Mouse (Mus musculus): ENCODE measurements around the gene Inhbe. TPM values are rescaled to one million over a fixed set of nuclear protein-coding genes. Genes with fewer than 3 reads are reported as not detected.

The Inhbe gene
- total RNA-seq, 2 experiments from 2014 or later = 1.2 to 6.6 TPM

GRCm38 (mm10) chr10:127343029-127343428, 11.2 kb downstream of the Inhbe start:
- no peak for DNase-seq

GRCm38 (mm10) chr10:127341891-127342639, 12.1 kb downstream of the Inhbe start, which contains the start of gene Gli1:
Gene Gli1 (minus strand): TSS chr10:127341974.
- DNase-seq = peak; percentile 90

- DNase-seq = no peak
Measured at GRCm38 (mm10) chr10:127341360-127341690, 12.9 kb downstream of the Inhbe start.

- no peak for DNase-seq
Measured at GRCm38 (mm10) chr10:127340577-127341359, 13.4 kb downstream of the Inhbe start.

- peak; percentile 78 for DNase-seq
Measured at GRCm38 (mm10) chr10:127339683-127340576, 14.3 kb downstream of the Inhbe start.

GRCm38 (mm10) chr10:127338930-127339682, 15.1 kb downstream of the Inhbe start:
- peak; percentile 91 for DNase-seq

GRCm38 (mm10) chr10:127337536-127338099, 16.6 kb downstream of the Inhbe start:
- DNase-seq = no peak

- no peak for DNase-seq
Measured at GRCm38 (mm10) chr10:127336952-127337351, 17.3 kb downstream of the Inhbe start.

GRCm38 (mm10) chr10:127335271-127335670, 18.9 kb downstream of the Inhbe start:
- DNase-seq = no peak

GRCm38 (mm10) chr10:127333152-127333551, 21.1 kb downstream of the Inhbe start:
- no peak for DNase-seq

- DNase-seq = no peak
Measured at GRCm38 (mm10) chr10:127332211-127332874, 21.9 kb downstream of the Inhbe start.

GRCm38 (mm10) chr10:127330212-127330611, 24.0 kb downstream of the Inhbe start:
- DNase-seq = no peak

- no peak for DNase-seq
Measured at GRCm38 (mm10) chr10:127327461-127328145, 26.6 kb downstream of the Inhbe start.

GRCm38 (mm10) chr10:127326828-127327227, 27.4 kb downstream of the Inhbe start:
- DNase-seq = peak; percentile 39

- peak; percentile 49 for DNase-seq
Measured at GRCm38 (mm10) chr10:127326017-127326801, 28.0 kb downstream of the Inhbe start.

GRCm38 (mm10) chr10:127325454-127326016, 28.7 kb downstream of the Inhbe start:
- no peak for DNase-seq

GRCm38 (mm10) chr10:127324495-127324894, 29.7 kb downstream of the Inhbe start:
- peak; percentile 38 for DNase-seq

GRCm38 (mm10) chr10:127323131-127323855, 30.9 kb downstream of the Inhbe start:
- no peak for DNase-seq

Data from adrenal gland, postnatal 10 days (tissue).